Mouse (Mus musculus) embryo, embryonic 9.5 days (tissue): ENCODE data around the gene Ccdc120.

Source experiments
- DNase-seq: peaks from one replicate; pipeline ENCODE4 v3.0.0-alpha.2; 2017; ENCODE audit errors: extremely low spot score

Ccdc120 gene

DNA sequence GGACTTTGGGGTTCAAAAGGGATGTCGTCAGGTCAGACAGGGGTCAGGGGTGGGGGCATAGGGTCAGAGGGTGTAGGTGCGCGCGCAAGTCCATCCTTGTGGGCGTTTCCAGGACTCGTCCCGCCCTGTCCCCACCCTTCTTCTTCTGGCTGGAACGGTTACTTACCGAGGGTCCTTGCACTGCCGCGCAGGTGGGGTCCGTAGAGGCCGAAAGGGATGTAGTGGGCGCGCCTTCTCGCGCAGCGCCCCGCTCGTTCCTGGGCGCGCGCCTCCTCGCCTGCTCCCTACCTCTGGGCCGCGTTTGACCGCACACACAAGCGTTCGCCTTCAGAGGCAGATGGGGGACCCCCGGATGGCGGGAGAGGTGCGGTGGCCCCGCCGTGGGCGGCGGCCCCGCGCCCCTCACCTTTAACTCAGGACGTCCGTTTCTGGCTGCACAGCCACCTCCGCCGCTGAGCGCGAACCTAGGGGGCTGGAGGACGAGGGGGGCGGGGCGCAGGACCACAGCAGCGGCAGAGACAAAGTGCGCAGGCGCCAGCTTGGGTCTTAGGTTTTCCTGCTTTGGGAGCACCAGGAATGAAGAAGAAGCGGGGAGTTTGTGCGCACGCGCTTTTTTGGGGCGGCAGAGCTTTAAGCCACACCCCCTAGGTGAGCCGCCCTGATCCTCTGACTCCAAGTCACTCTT lies at the start of gene Ccdc120:
Gene Ccdc120, minus strand, starts transcription at position 474 of the 685 bp plus-strand sequence.
- peak; percentile 77 for DNase-seq

- DNase-seq = no peak
These were observed 46.6 kb upstream of the Ccdc120 start for GRCm38 (mm10) chrX:7797327-7797726.

GRCm38 (mm10) chrX:7795016-7795415 lies 44.3 kb upstream of the Ccdc120 start:
- peak; percentile 20 for DNase-seq

DNA sequence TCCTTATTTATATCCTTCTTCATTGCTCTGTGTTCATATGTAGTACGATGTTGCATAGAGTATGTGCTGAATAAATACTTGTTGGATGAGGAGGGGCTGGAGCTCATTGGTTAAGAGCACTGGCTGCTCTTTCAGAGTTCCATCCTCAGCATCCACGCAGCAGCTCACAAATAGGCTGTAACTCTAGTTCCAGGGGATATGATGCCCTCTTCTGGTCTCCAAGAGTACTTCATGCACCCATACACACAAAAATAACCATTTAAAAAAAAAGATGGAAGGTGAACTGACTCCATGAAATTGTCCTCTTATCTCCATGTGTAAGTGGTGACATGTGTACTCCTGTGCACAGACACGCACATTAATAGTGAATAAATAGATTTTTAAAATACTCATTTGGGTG lies 42.7 kb upstream of the Ccdc120 start:
- no peak for DNase-seq

DNA sequence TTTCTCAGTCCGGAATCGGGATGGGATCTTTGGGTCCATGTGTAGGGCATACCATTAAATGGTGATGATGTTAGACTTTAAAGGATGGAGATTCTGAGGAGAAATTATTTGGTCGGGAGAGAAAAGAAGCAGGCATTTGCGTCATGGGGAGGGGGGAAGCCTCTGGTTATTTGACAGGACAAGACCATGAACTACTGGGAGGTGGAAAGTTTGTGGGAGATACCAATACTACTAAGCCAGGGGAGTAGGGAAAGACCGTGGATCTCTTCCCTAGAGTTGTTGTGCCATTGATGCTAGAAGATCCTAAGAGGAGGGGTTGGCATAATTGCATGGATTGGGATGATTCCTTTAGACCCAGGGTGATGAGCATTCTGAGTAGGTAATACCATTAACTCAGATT lies 39.6 kb upstream of the Ccdc120 start:
- DNase-seq = no peak

- peak; percentile 79 for DNase-seq
These were observed 38.9 kb upstream of the Ccdc120 start, which contains the start of gene Gripap1 for GRCm38 (mm10) chrX:7789542-7790136. TSS of gene Gripap1 (plus strand) at chrX:7789765.

DNA sequence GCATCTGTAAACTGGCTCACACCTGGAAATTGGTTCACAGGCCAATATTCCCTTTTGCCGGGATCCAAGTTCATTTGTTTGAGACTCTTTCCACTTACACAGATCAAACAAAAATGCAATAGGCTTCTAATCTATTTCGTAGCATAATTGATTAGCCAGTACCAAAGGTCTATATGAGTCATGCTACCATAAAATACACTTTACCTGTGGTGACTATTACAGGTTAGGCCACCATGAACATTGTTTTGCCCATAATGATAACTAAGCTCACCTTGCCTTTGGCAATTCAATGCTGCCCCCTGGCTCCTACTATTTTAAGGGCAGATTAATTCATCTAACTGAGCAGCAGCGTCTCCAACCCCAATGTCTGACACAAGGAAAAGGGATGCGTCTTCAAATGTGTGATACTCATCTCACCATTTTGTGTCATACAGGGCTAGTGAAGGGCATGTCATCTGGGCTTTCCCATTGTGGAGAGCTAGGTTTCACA lies 31.9 kb upstream of the Ccdc120 start:
- no peak for DNase-seq

DNA sequence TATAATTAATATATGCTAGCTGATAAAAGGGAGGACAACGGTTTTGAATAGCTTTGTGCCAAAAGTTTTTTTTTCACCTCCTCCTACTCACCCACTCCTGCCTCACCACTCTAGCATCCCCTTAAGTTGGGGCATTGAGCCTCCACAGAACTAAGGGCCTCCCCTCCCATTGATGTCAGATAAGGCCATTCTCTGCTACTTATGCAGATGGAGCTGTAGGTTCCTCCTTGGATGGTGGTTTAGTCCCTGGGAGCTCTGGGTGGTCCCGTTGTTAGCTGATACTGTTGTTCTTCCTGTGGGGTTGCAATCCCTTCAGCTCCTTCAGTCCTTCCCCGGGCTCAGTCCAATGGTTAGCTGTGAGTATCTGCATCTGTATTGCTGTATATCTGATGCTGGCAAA lies 28.6 kb upstream of the Ccdc120 start:
- no peak for DNase-seq

DNA sequence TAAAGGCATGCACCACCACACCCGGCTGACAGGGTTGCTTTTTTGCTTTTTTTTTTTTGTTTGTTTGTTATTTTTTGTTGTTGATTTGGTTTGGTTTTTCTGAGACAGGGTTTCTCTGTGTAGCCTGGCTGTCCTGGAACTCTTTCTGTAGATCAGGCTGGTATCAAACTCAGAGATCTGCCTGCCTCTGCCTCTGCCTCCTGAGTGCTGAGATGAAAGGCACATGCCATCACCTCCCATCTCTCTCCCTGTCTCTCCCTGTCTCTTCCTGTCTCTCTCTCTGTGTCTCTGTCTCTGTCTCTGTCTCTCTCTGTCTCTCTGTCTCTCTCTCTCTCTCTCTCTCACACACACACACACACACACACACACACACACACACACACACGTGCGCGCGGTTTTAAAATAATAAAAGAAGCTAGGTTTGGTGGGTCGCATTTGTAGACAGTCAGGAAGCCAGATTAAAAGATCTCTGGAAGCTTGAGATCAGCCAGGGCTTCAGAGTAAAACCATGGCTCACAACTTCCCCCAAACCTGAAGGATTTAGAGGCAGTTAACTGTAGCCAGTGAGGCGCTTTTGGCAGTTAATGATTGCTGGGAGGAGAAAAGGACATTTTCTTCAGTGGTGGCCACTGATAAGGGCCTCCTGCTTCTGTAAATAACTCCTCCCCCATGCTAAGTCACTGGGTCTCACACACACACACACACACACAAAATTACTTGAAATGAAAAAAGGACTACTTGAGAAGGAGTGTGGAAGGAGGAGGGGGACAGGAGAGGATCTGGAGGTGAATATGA lies 27.9 kb upstream of the Ccdc120 start:
- no peak for DNase-seq

GRCm38 (mm10) chrX:7776329-7777082 lies 25.8 kb upstream of the Ccdc120 start:
- peak; percentile 34 for DNase-seq

DNA sequence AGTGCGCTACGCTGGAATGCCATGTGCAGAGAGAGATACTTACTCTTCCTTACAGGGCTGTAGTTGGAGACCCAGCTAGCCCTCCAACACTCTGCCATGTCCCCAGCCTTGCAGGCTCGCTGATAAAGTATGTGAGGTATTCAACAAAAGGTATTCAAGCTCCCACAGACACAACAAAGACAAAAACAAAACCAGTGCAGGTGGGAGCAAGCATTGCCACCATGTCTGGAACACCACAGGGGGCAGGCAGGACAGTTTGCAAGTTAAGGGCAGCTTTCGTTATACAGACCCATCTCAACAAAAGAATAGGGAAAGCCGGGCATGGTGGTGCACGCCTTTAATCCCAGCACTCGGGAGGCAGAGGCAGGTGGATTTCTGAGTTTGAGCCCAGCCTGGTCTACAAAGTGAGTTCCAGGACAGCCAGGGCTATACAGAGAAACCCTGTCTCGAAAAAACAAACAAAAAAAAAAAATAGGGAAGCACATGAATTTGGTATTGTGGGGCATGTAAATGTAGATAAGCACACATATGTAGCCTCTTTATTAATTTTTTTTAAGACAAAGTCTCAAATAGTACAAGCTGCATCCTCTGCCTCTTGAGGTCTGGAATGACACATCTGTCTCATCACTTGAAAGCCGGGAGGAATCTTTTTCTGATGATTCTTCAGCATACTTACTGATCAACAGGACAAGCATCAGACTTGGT lies 24.9 kb upstream of the Ccdc120 start:
- DNase-seq = no peak

DNA sequence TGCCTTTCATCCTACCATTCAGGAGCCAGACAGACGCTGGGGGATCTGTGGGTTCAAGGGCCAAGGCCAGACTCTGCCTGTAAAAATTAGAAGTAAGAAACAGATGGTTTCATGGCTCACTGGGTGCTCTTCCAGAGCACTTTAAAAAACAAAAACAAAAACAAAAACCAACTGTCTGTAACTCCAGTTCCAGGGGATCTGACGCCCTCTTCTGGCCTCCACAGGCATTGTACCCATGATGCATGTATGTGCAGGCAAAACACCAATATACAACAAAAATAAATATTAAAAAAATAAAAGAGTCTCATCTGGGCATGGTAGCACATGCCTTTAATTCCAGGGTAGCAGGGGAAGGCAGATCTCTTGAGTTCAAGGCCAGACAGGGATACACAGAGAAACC lies 22.1 kb upstream of the Ccdc120 start:
- no peak for DNase-seq

GRCm38 (mm10) chrX:7769302-7770017 lies 18.8 kb upstream of the Ccdc120 start:
- no peak for DNase-seq

- DNase-seq = peak; percentile 32
These were observed 15.1 kb upstream of the Ccdc120 start for GRCm38 (mm10) chrX:7765764-7766163.

GRCm38 (mm10) chrX:7765281-7765670 lies 14.6 kb upstream of the Ccdc120 start:
- no peak for DNase-seq

DNA sequence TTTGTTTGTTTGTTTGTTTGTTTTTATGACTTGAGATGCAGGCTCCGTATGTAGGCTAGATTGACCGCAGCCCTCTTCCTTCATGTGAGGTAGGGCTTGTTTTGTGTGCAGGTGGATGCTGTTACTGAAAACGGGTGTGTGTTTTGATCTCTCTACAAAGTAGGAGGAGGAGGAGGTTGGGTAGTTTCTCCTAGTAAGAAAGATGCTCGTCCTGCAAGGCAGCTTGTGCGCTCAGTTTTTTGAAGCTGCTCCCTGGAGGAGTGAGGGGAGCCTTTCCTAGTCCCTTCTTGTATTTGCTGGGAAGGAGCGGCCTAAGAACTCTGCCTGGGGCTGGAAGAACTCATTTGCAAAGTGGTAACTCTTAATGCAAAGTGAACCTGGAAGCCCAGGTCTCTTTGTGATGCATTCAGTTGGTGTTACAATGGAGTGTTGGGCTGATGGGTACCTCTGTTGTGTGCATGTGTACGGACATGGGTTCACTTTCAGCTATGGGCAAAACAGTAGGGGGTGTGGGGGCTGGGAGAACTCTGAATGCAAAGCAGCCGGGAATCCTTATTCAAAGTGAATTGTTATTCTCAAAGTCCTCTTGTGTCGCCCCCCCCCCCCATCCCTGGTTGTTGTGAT lies 14.1 kb upstream of the Ccdc120 start:
- DNase-seq = no peak

DNA sequence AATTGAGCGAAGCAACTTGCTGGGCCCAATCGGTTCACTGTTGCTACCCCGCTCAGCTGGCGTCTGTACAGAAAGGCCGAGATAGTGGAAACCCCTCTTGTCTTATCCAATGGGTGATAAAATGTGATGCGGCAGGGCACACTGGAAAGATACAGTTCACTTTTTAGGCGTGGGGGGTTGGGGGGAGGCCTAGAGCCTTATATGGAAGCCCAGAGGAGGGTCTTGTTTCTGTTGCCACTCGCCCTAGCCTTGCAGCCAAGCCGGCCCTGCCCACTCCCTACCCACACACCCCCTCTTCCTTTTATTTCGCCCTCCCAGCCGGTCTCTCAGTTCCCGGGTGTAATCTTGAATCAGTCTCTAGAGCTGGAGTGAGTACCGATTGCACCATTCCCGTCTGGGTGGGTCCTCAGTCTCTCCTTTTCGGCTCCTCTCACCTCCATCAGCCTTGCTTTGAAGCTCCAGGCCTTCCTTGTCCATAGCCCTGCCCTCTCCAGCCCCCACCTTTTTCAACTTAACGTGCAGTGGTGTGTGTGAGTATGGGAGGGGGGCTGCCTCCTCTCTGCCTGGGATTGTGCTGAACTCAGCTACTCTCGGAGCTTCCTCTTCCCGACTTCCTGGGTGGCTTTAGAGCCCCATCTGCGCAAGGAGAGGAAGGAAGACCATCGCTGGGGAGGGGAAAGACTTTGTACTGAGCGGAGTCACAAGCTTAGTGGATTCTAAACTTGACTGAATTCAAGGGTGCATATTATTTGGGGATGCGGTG lies 13.1 kb upstream of the Ccdc120 start:
- DNase-seq = peak; percentile 37

- DNase-seq = no peak
These were observed 12.2 kb upstream of the Ccdc120 start for GRCm38 (mm10) chrX:7762921-7763197.

- DNase-seq = peak; percentile 84
These were observed 11.6 kb upstream of the Ccdc120 start, which contains the start of gene Tfe3 for GRCm38 (mm10) chrX:7762137-7762920. TSS of gene Tfe3 (plus strand) at chrX:7762560.
